Mouse (Mus musculus) heart, embryonic 11.5 days (tissue): ENCODE data around the gene Kctd18. TPM values are rescaled to one million over a fixed set of nuclear protein-coding genes. Genes with fewer than 3 reads are reported as not detected.

Source experiments
- ATAC-seq: fragments of 200-750 bp; cut with Nextera tagmentation; replicated peaks from 2 replicates; pipeline ENCODE4 v1.8.0; 2017; ENCODE audit warnings: moderate library complexity; ENCODE audit not compliant: insufficient number of reproducible peaks, low FRiP score, low TSS enrichment
- H3K27ac ChIP-seq: fragments of 300-500 bp; sonication (generic); 2 replicates; pipeline ENCODE4 v1.5.1; 2014; ENCODE audit warnings: mild to moderate bottlenecking, low read depth, low read length
- H3K27me3 ChIP-seq: fragments of 300-500 bp; sonication (generic); 2 replicates; pipeline ENCODE4 v1.6.1; 2014; ENCODE audit warnings: mild to moderate bottlenecking, low read length, mixed read lengths; ENCODE audit not compliant: control insufficient read depth, insufficient read depth
- H3K36me3 ChIP-seq: fragments of 300-500 bp; sonication (generic); 2 replicates; pipeline ENCODE4 v1.6.1; 2014; ENCODE audit warnings: mild to moderate bottlenecking, low read length, moderate library complexity, mixed read lengths; ENCODE audit not compliant: control insufficient read depth, insufficient read depth
- H3K4me1 ChIP-seq: fragments of 300-500 bp; sonication (generic); 2 replicates; pipeline ENCODE4 v1.6.1; 2014; ENCODE audit warnings: low read length; ENCODE audit not compliant: control insufficient read depth, insufficient read depth
- H3K4me2 ChIP-seq: fragments of 300-500 bp; sonication (generic); 2 replicates; pipeline ENCODE4 v1.6.1; 2014; ENCODE audit warnings: mild to moderate bottlenecking, moderate library complexity
- H3K4me3 ChIP-seq: fragments of 300-500 bp; sonication (generic); 2 replicates; pipeline ENCODE4 v1.5.1; 2014; ENCODE audit warnings: low read depth, low read length
- H3K9ac ChIP-seq: fragments of 300-500 bp; sonication (generic); 2 replicates; pipeline ENCODE4 v1.6.1; 2014; ENCODE audit warnings: mild to moderate bottlenecking, low read depth, low read length, moderate library complexity
- H3K9me3 ChIP-seq: fragments of 300-500 bp; sonication (generic); replicated peaks from 2 replicates; pipeline ENCODE4 v1.6.1; 2016; ENCODE audit warnings: low read length; ENCODE audit not compliant: control insufficient read depth
- WGBS: fragments of 180-500 bp; shearing (Covaris S2); extraction: QIAGEN DNeasy Blood & Tissue Kit; methylation state at CpG from one replicate; pipeline ENCODE4 v1.1.7; 2014; ENCODE audit not compliant: insufficient replicate concordance; 5-methylcytosine and 5-hydroxymethylcytosine counted together
- polyA plus RNA-seq: library from polyadenylated mRNA; unstranded; fragments of >200 nt; fragmentation: Nextera tagmentation; extraction: Ambion mirVana; gene quantifications from 2 replicates; pipeline ENCODE4 v1.2.1, GENCODE M21; 2014

The Kctd18 gene
- polyA plus RNA-seq, 1 experiment from 2014 or later: 11.1 TPM

DNA sequence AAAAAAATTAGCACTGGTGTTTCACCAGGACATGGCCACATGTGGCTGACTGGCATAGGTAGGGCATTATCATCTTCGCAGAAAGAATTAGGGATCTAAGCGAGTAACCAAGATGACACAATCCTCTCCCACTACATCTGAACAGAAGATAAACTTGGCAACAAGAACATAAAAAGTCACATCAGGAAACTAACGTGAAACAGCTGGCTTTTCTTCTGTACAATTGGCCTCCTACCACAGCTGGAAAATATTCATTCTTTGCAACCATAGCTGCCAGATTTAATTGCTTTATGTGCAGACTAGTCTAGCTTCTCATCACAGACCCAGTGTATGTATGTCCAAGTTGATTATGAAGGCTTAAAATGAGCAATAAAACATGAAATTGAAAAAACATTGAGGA, 112.8 kb downstream of the Kctd18 start:
- no peak overlapping the region for H3K9ac ChIP-seq
- H3K4me2 ChIP-seq: no peak overlapping the region
- no peak for ATAC-seq
- no peaks in the 10 kb centered on the region for H3K36me3 ChIP-seq
- H3K4me3 ChIP-seq: no peak overlapping the region
- H3K4me1 ChIP-seq: peaks cover 6% of the 10 kb centered on the region; the same call in 1 of the 2 replicates
- H3K27ac ChIP-seq: no peak overlapping the region
- H3K9me3 ChIP-seq: no peaks in the 10 kb centered on the region
- H3K27me3 ChIP-seq: no peaks in the 10 kb centered on the region
- WGBS: 75% methylated on average over 3 of the region's 3 CpGs

Other genes with a start within 250 kb of the Kctd18 start
- gene Spats2l, start 244.8 kb downstream of the Kctd18 start, polyA plus RNA-seq: 41.6 and 51.5 TPM in 2 replicates
- 18.9 and 21.6 TPM in 2 replicates for gene Sgo2a, start 23.0 kb downstream of the Kctd18 start, polyA plus RNA-seq
- gene Aox1, start 11.0 kb upstream of the Kctd18 start, polyA plus RNA-seq: 0.34 and 0.39 TPM in 2 replicates
- gene Aox3, start 94.2 kb upstream of the Kctd18 start, polyA plus RNA-seq: not detected in 2 replicates
- gene Aox4, start 191.4 kb upstream of the Kctd18 start, polyA plus RNA-seq: 1.4 TPM in 2 replicates